Mouse (Mus musculus) stomach, postnatal 0 days (tissue): Measurements from ENCODE around the gene Tox2. TPM values are rescaled to one million over a fixed set of nuclear protein-coding genes. Genes with fewer than 3 reads are reported as not detected.

Source experiments
- ATAC-seq: fragments of 200-750 bp; cut with Nextera tagmentation; 2 replicates; pipeline ENCODE4 v1.8.0; 2017; ENCODE audit not compliant: low FRiP score, low TSS enrichment
- DNase-seq: peaks from one replicate; pipeline ENCODE4 v3.0.0-alpha.2; 2016; ENCODE audit warnings: low spot score
- H3K27ac ChIP-seq: fragments of 300-500 bp; sonication (generic); replicated peaks from 2 replicates; pipeline ENCODE4 v1.5.1; 2014; ENCODE audit warnings: mild to moderate bottlenecking, control low read depth
- H3K27me3 ChIP-seq: fragments of 300-500 bp; sonication (generic); 2 replicates; pipeline ENCODE4 v1.6.1; 2014; ENCODE audit warnings: low read length; ENCODE audit not compliant: control insufficient read depth, insufficient read depth
- H3K36me3 ChIP-seq: fragments of 300-500 bp; sonication (generic); 2 replicates; pipeline ENCODE4 v1.6.1; 2014; ENCODE audit warnings: low read length, mixed read lengths; ENCODE audit not compliant: control insufficient read depth, insufficient read depth
- H3K4me1 ChIP-seq: fragments of 300-500 bp; sonication (generic); replicated peaks from 2 replicates; pipeline ENCODE4 v1.6.1; 2014; ENCODE audit warnings: antibody characterized with exemption; ENCODE audit not compliant: control insufficient read depth, insufficient read depth
- H3K4me2 ChIP-seq: fragments of 300-500 bp; sonication (generic); replicated peaks from 2 replicates; pipeline ENCODE4 v1.6.1; 2014; ENCODE audit warnings: low read depth, mild to moderate bottlenecking, control low read depth, moderate library complexity
- H3K4me3 ChIP-seq: fragments of 300-500 bp; sonication (generic); 2 replicates; pipeline ENCODE4 v1.5.1; 2014; ENCODE audit warnings: low read depth, low read length, control low read depth
- H3K9ac ChIP-seq: fragments of 300-500 bp; sonication (generic); 2 replicates; pipeline ENCODE4 v1.6.1; 2014; ENCODE audit warnings: mild to moderate bottlenecking, low read length, control low read depth, mixed read lengths
- H3K9me3 ChIP-seq: fragments of 300-500 bp; sonication (generic); 2 replicates; pipeline ENCODE4 v1.6.1; 2016; ENCODE audit warnings: low read length; ENCODE audit not compliant: control insufficient read depth
- CTCF ChIP-seq: IDR thresholded peaks from 2 replicates; pipeline ENCODE4 v1.5.1; 2016; ENCODE audit warnings: antibody characterized with exemption, low read depth, mild to moderate bottlenecking, moderate library complexity
- EP300 ChIP-seq: optimal IDR thresholded peaks from 2 replicates; pipeline ENCODE3; 2016; ENCODE audit warnings: antibody characterized with exemption
- WGBS: fragments of 180-500 bp; shearing (Covaris S2); extraction: QIAGEN DNeasy Blood & Tissue Kit; methylation state at CpG from one replicate; pipeline ENCODE4 v1.1.7; 2014; 5-methylcytosine and 5-hydroxymethylcytosine counted together
- polyA plus RNA-seq: library from polyadenylated mRNA; unstranded; fragments of >200 nt; fragmentation: Nextera tagmentation; extraction: Ambion mirVana; gene quantifications from 2 replicates; pipeline ENCODE4 v1.2.1, GENCODE M21; 2015

The Tox2 gene
- polyA plus RNA-seq, 1 experiment from 2014 or later, result 0.98 TPM

GRCm38 (mm10) chr2:163219447-163219846, 16.5 kb downstream of the Tox2 start:
- 30% methylated on average over 5 of the region's 5 CpGs for whole genome bisulfite sequencing
- Histone ChIP-seq H3K9me3 (no peaks in the 10 kb centered on the region), H3K9ac (no peak overlapping the region), H3K4me1 (no peaks in the 10 kb centered on the region), H3K4me3 (no peak overlapping the region), H3K4me2 (no peak overlapping the region), H3K27ac (no peak overlapping the region), H3K36me3 (no peaks in the 10 kb centered on the region), H3K27me3 (no peaks in the 10 kb centered on the region)
- ATAC-seq (no peak), DNase-seq (no peak)
- TF ChIP-seq EP300 (no peak), CTCF (peak; percentile 47)

GRCm38 (mm10) chr2:163220706-163221105, 17.8 kb downstream of the Tox2 start:
- H3K9me3 ChIP-seq, result no peaks in the 10 kb centered on the region
- ATAC-seq (no peak), DNase-seq (no peak)
- H3K4me1 ChIP-seq, result no peaks in the 10 kb centered on the region
- H3K4me2 ChIP-seq, result no peak overlapping the region
- H3K27ac ChIP-seq, result no peak overlapping the region
- no peak overlapping the region for H3K4me3 ChIP-seq
- WGBS, result 89% methylated on average over 11 of the region's 11 CpGs
- H3K9ac ChIP-seq, result no peak overlapping the region
- no peaks in the 10 kb centered on the region for H3K36me3 ChIP-seq
- H3K27me3 ChIP-seq, result no peaks in the 10 kb centered on the region
- TF ChIP-seq EP300 (no peak), CTCF (no peak)

- H3K27ac ChIP-seq, result no peak overlapping the region
- TF ChIP-seq EP300 (no peak), CTCF (no peak)
- no peaks in the 10 kb centered on the region for H3K36me3 ChIP-seq
- no peaks in the 10 kb centered on the region for H3K27me3 ChIP-seq
- H3K9me3 ChIP-seq, result no peaks in the 10 kb centered on the region
- ATAC-seq (no peak), DNase-seq (no peak)
- WGBS, result 71% methylated on average over 15 of the region's 15 CpGs
- H3K4me1 ChIP-seq, result no peaks in the 10 kb centered on the region
- no peak overlapping the region for H3K4me3 ChIP-seq
- no peak overlapping the region for H3K4me2 ChIP-seq
- H3K9ac ChIP-seq, result no peak overlapping the region
Observed at GRCm38 (mm10) chr2:163225302-163225701, 22.4 kb downstream of the Tox2 start.

GRCm38 (mm10) chr2:163229050-163229449, 26.1 kb downstream of the Tox2 start:
- no peak for TF ChIP-seq EP300
- no peak for TF ChIP-seq CTCF
- Histone ChIP-seq H3K27me3 (no peaks in the 10 kb centered on the region), H3K27ac (no peak overlapping the region), H3K9me3 (no peaks in the 10 kb centered on the region), H3K36me3 (no peaks in the 10 kb centered on the region), H3K4me2 (no peak overlapping the region), H3K4me1 (no peaks in the 10 kb centered on the region), H3K4me3 (no peak overlapping the region), H3K9ac (no peak overlapping the region)
- no peak for ATAC-seq
- no peak for DNase-seq
- 73% methylated on average over 9 of the region's 9 CpGs for WGBS

- Histone ChIP-seq H3K4me1 (no peaks in the 10 kb centered on the region), H3K36me3 (no peaks in the 10 kb centered on the region), H3K4me2 (no peak overlapping the region), H3K9me3 (no peaks in the 10 kb centered on the region), H3K27me3 (no peaks in the 10 kb centered on the region), H3K9ac (no peak overlapping the region), H3K27ac (no peak overlapping the region), H3K4me3 (no peak overlapping the region)
- WGBS, result 44% methylated on average over 13 of the region's 13 CpGs
- no peak for TF ChIP-seq EP300
- no peak for TF ChIP-seq CTCF
- DNase-seq (no peak), ATAC-seq (no peak)
Observed at GRCm38 (mm10) chr2:163231781-163232534, 29.0 kb downstream of the Tox2 start.

- ATAC-seq, result no peak
- no peak for DNase-seq
- TF ChIP-seq EP300, result no peak
- no peak for TF ChIP-seq CTCF
- Histone ChIP-seq H3K4me3 (no peak overlapping the region), H3K4me2 (no peak overlapping the region), H3K27ac (no peak overlapping the region), H3K9me3 (no peaks in the 10 kb centered on the region), H3K4me1 (no peaks in the 10 kb centered on the region), H3K9ac (no peak overlapping the region), H3K36me3 (no peaks in the 10 kb centered on the region), H3K27me3 (no peaks in the 10 kb centered on the region)
- 42% methylated on average over 9 of the region's 9 CpGs for WGBS
Observed at GRCm38 (mm10) chr2:163233666-163234065, 30.7 kb downstream of the Tox2 start.
